Mouse (Mus musculus): Measurements from ENCODE around the gene Nrxn3.
A peak's percentile ranks its signal among the peaks of the same experiment; 100 is the strongest.

Gene Nrxn3

DNA sequence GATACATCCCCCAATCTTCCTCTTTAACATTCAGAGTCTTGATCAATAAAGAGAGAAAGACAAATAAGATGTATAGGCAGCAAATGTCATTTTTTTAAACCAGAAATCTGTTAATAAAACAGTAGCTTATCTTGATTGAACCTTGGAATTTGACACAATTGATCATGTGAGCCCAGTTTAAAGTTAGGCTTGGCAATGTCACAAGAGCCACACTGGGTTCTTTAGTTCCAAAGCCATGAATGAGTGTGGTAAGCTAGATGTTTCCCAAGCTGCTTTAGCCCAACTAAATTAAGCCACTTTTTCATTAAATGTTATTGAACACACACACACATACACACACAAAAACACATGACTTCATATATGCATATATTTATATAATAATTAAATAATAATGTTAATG is 786.3 kb downstream of the Nrxn3 start:
- DNase-seq (ENCODE audit: low read depth, low spot score): no peak

DNA sequence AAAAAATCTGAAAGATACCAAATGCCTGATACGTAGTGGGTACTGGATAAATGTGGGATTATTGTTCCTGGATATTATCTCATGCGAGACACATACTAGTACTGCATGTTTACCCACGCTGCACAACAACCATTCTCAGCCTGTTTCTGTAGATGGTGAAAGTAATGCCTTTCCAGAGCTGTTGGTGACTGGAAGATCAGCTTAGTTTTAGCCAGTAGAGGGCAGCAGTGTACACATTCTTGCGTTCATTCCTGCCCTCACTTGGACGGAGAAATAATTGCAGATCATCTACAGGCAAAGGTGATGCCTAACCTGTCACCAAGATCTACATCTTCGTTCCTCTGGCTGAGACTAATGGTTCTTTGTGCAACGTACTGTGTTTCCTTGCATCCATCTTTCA is 791.1 kb downstream of the Nrxn3 start:
- peak; percentile 67 for DNase-seq (ENCODE audit: low read depth, low spot score)

DNA sequence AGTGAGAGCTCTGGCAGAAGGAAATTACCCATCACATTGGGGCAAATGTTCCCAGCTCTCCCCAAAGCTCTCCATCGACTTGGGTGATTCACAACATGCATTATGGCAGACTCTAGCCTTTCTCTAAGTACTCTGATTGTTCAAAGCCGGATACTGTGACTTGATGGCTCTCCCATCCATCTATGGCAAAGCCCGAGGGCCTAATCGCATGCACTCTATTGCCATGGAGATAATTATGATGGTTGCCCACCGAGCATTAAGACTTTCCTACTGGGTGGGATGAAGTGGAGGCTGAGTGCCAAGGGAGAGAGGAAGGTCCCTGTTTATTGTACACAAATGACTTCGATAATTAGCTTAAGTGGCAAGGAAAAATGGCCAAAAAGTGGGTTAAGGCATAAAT is 793.4 kb downstream of the Nrxn3 start:
- no peak for DNase-seq (ENCODE audit: low read depth, low spot score)

DNA sequence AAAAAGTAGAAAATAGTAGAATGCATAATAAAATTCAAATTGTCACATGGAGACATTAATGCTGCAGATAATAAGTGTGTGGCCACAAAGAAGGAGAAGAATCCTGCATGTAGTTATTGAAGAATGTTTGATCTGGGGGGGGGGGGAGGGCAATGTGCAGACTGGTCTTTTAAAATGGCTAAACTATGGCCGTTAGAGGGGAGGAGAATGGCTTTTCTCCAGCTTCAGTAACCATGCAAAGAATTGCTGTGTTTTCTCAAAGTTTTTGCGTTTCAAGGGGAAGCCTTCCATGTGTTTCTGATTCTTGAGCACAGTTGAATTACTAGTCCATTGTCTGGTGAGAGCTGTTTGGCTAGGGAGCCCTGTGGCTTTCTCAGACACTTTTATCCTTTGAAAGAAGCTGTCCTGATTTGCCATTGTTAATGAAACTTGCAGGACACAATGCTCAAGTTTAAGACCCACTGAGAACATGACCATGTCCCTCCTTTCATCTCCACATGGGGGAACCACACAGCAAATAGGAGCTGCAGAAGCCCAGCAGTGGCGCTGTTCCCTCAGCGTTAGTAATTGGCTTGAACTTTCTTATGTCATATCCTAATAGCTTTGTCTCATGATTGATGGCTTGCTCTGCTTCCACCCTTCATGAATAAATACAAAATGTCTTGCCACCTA is 808.1 kb downstream of the Nrxn3 start:
- DNase-seq (ENCODE audit: low read depth, low spot score): peak; percentile 47

DNA sequence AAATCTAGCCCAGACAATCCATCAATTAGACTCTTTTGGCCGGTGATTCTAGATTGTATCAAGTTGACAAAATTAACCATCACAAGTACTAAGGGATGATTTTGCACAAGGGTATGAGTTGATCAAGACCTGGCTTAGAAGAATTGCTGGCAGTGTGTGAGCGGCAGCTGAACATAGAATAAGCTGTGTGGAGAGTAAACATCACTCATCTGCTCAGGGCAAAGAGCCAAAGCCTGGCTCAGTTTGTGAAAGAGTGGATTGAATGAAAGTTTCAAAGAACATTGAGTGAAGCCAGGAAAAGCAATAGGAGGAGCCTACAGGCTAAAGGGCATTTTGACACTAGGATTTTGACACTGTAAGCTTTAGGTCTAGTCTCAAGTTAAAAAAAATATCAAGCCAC is 828.6 kb downstream of the Nrxn3 start:
- DNase-seq (ENCODE audit: low read depth, low spot score): no peak

DNA sequence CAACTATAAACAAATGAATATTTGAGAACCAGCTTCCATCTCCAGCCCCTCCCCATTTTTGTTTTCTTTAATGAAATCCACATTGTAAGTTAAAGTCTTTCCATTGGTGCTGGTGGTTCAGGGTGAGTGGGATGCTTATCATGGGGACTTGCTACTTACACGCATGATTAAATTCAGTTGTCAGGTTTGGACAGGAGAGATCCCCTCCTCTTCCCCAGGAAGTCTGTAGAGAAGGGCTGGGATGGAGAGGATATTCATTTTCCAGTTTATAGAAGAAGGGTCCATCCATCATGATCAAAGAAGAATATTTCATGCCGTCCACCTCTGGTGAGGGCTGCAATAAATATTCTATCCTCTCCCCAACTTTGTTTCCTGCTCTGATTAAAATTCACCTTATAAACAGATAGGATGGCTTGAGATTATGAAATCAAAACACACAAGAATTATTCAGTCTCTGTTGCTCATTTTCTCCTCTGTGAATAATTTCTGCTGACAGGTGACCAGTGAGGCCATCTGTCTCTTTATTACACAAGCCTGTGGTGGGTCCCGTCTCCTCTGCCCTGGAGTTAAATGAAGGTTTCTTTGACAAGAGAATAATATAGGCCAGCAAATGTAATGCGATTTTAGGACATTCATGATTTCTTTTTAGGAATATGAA is 830.7 kb downstream of the Nrxn3 start:
- DNase-seq (ENCODE audit: low read depth, low spot score): no peak

DNA sequence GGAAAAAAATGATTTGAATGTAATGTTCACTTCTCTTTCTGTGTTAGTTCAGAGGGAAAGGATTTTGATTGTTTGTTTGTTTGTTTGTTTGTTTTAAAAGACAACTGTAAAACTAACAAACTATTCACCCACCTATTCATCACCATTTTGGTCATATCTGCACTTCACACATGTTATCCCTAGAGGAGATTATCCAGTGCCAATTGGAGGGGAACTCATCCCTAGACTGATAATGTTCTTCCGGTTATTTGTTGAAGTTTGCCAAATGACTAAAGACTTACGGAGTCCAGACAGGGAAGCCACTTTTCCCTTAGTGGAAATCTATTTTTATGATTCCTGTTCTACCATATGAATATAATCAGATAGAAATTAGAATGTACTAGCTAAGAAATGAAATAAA is 831.5 kb downstream of the Nrxn3 start:
- no peak for DNase-seq (ENCODE audit: low read depth, low spot score)

DNA sequence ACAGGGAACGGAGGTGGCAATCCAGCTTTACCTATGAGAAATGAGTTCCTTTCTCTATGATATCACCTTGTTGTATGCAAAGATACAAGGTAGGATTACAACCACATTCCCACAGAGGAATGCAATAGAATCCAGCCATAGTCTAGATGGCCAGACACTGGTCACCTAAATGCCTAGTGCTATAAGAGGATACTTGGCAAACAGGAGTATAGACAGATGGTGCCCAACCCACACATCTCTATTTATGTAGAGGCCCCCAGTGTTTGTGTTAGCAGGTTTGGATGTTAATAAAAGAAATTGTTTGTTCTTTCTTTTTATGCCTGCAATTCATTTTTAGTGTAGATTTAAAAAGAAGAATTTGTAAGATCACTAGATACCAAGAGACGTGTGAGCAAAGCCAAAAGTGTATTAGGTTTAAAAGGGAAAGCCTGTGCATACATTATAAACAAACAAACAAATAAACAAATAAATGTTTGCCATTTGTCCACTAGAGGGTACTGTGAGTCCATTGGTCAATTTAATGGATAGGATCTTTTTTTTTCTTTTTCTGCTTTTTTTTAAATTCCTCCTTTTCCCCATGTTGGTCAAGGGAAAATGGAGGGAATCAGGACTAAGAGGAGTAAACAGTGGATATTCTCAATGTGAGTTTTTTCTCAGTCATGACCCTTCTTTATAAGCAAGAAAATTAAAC is 832.2 kb downstream of the Nrxn3 start:
- no peak for DNase-seq (ENCODE audit: low read depth, low spot score)

DNA sequence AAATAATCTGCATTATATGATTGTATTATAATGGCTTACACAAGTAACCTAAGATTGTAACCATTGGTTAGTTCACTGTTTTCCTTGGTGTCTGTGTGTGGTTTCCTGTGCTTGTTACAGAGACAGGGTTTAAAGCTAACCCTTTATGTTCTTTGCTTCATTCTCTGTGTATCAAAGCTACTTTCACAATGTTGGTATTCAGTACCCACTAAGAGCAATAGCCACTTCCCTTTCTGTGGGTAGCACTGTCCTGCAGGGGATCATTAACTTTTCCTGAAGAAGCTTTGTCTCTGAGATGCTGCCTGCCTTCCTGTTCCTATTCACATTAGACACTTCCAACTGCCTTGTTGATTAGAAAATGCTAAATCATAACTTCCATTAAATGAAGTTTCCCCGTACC is 836.2 kb downstream of the Nrxn3 start:
- no peak for DNase-seq (ENCODE audit: low read depth, low spot score)

DNA sequence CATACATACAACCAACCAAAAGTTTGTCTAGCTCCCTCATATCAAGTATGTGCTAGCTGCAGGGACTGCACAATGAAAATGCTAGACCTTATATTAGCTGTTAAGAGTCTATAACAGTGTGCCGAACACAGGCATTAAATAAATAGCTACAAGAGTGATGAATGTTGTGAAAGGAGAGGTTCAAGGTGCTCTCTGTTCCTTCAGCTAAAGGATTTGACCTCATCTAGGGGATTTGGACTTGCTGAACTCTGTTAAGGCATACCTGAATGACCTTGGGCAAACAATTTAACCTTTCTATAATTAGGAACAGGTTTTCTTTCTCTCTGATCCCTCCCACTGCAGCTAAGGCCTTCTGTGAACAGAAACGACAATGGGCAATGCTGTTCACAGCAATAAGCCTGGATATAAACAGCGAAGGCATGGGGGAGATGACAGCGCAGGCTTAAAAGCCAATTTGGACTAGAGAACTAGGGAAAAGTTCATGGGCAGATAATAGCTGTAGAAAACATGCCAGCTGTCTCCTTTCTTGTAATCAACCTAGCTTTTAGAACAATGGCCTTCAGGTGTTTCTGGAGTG is 839.4 kb downstream of the Nrxn3 start:
- no peak for DNase-seq (ENCODE audit: low read depth, low spot score)

DNA sequence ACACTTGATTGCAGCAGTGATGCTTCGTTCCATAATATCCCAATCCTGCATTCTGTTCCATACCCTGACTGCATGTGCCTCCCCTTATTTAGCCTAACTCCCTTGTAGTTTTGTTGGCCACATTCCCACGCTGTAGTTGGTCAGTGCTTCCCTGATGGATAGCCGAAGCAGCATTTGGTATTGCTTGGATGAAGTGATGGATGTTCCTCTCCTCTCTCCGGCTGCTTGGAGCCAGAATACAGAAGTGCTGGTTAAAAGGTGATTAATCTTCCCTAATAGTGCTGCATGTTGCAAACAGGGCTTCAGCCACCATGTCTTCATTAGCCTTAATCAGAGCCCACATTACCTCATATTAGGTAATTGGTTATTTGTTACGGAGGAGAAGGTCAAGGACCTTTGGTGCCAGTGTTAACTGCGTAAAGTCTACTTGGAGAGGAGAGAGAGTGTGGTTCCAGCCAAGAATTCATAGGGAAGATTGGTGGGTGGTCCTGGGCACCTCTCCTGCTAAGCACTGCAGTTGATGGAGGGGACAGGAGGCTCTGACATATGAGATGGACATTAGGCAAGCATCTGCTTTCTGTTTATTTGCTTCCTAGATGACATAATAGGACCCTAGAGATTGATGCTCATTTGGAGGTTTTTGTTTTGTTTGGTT is 846.2 kb downstream of the Nrxn3 start:
- no peak for DNase-seq (ENCODE audit: low read depth, low spot score)

DNA sequence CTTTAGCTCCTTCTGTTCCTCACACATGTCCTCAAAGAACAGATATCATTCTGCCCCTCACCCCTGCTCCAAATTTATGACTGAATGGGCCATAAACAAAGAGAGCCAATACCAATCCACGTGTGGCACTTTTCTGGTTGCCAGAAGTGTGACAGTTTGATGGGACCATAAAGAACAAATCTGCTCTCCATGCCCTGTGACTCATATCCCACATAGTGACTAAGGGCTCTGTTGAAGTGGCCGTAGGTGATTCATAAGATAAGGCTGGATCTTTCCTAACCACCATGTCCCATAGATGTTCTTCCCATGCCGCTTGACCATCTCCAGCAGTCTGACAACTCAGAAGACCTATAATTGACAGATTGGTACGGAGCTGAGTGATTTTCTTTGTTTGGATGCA is 869.8 kb downstream of the Nrxn3 start:
- no peak for DNase-seq (ENCODE audit: low read depth, low spot score)

DNA sequence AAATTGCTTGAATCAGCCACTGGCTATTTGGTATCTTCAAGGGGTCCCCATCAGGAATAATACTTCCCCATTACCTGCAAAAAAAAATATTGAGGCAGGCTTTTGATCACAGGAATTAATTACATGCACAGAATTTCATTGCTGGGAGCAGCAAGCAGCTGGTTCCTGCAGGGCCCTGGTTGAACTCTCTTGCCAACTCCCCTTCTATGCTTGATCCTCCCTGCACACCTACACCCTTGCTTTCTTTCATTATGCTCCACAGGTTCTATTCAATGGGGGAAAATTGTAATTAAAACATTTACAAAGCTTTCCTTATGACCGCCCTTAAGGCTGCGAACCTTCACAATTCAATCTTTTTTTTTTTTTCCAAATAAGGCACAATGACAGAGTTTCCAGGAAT is 891.0 kb downstream of the Nrxn3 start:
- DNase-seq (ENCODE audit: low read depth, low spot score): no peak

DNA sequence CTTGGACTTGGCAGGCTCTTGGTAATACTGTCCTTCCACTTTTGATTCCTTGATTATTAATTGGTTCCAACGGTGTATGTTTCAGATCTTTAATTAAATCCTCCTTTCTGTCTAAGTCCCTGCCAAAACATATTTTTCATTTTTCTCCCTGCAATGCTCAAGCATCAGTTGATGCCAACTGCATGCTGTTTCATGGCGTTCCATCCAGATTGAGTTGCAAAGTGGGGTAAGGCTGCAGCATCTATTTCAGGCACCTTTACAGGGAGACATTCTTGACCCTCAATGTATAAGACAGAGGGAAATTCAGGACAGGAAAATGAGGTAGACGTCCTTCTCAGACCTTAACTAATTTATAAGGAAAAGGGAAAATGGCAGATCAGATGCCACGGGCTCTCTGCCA is 903.1 kb downstream of the Nrxn3 start:
- DNase-seq (ENCODE audit: low read depth, low spot score): no peak

DNA sequence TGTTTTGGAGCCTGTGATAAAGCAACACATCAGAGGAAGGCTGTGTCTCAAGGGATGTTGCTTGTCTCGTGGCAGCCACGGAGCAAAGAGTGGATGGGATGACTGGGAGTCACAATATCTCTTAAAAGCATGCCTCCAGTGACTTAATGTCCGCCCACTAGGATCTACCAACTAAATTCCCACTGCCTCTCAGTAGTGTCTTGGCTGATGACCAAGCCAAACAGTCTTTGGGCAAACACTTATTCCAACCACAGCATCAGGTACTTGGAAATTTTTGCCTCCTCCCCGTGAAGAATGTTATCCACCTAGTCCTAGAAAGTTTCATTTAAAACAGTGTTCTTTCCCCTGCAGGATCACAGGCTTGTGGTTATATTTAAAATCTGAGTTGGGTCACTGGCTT is 917.4 kb downstream of the Nrxn3 start:
- DNase-seq (ENCODE audit: low read depth, low spot score): no peak

DNA sequence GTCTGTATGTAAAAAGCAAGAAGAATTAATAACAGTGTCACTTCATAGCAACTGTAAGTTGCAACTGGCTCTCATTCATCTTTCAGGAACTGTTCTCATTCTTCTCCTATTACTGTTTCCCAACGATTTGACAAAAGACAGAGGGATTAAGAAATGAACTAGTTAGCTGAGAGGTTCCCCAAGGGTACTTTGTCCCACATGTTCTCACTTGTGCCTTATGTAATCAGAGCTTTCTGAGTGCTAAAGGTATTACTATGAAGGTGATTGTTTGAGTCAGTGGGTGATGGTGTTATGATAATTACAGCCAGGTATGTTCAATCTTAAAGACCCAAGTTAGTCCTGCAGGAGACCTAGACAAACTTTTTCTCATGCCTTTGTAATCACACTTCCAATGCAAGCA is 918.8 kb downstream of the Nrxn3 start:
- DNase-seq (ENCODE audit: low read depth, low spot score): no peak

DNA sequence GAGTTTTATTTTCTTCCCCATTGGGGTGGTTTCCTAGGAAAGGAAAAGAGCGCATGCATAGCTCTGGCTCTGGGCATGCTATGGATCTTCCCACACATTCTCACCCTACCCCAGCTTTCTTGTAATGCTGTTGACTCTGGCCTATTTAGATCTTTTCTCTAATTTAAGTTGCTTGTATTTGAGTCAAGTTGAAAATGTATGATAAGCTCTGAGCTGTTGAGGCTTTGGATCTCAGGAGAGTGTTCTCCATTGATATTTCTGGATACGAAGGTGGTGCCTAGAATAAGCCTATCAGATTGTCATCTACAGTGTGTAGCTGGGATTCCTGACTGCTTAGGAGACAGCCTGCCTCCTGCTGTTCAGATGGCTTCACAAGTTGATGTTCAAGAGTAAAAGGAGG is 930.5 kb downstream of the Nrxn3 start:
- no peak for DNase-seq (ENCODE audit: low read depth, low spot score)

DNA sequence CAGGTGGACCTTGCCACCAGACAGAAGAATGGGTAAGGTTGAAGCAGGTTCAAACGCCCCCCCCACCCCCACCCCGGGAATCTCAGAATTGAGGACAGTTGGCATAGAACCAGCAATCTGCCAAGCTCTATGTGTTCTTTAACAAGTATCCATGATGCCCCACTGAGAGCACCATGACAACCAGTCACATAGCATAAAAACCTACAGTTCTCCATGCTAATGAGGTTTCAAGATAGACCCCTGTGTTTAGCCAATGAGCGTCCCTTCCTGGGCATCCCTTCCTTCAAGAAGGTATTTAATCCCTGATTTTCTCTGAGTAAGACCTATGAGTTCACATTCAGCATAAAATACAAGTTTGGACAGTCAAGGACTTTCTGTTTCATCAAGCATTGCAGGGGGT is 938.5 kb downstream of the Nrxn3 start:
- no peak for DNase-seq (ENCODE audit: low read depth, low spot score)

DNA sequence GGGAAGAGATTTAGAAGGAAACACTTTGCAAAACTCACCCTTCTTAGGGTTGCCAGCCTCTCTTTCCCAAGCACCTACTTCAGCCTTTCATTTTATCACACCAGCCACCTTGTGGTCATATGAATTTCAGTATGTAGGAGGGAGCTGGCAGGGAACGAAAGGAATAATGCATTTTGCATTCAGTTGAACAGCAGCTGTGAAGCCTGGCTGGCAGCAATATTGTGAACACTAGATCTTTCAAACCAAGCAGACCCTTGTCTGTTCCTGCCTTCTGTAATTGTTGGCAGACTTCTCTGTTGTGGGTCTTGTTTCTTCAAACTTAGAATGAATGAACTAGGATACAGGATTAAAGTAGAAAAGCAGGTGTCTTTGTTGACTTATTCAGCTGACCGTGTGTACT is 946.2 kb downstream of the Nrxn3 start:
- no peak for DNase-seq (ENCODE audit: low read depth, low spot score)

DNA sequence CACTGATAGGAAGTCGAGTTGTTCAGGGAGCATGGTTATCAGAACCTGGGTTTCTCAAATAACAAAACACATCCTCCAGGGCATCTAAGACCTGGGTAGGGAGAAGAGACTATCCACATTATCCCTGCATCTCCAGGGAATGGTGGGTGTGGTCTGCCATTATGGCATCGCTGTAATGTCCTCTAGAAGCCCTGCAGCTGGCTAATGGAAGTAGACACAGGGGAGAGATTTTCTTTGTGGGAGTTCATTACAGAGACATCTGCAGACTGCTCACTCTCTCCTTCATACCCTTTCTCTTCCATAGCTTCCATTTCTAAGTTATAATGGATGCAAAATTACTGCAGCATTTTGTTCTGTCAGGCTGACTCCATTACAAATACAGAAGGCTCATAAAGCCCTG is 950.1 kb downstream of the Nrxn3 start:
- DNase-seq (ENCODE audit: low read depth, low spot score): no peak

DNA sequence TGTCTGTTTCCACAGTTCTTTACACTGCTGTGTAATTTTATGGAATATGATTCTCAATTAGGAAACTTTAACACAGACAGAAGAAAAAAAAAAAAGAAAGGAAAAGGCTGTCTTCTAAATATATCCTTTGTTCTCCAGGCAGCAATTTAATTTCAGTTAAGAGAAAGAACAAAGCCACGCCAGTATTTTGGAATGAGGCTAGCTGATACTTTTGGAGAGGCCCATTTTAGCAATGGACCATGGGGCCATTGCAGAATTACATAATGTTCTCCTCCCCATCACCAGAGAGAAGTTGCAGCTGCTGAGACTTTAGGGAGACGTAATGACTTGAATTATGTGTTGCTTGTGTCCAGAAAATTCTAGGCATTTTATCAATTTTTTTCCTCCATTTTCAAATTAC is 963.0 kb downstream of the Nrxn3 start:
- DNase-seq (ENCODE audit: low read depth, low spot score): no peak

DNA sequence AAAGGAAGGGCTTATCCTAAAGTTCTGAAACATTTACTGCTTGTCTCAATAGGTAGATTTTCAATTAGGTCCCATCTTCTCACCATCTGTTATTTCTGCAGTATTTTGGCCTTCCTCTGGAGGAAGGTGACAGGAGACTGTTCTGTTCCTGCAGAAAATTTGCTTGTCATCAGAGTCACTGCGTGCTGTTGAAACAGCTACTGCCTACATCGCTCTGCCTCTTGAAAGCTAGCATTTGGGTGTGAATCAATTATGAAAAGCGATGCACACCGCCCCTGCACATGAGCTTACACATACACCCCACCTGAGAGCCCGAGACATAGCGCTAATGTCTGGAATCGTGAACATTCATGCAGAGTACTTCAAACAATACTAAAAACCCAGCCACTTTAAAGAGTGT is 966.4 kb downstream of the Nrxn3 start:
- DNase-seq (ENCODE audit: low read depth, low spot score): no peak
